Mouse (Mus musculus) midbrain, embryonic 11.5 days (tissue): ENCODE measurements at regions not wholly inside any gene's neighbourhood (a gene's known extent, or its start where the extent isn't known, plus 50 kb on each side); places are given as distances from the start of the nearest gene placed in this dataset.

Source experiments
- ATAC-seq: fragments of 200-750 bp; cut with Nextera tagmentation; 2 replicates; pipeline ENCODE4 v1.8.0; 2017; ENCODE audit warnings: moderate TSS enrichment, moderate library complexity; ENCODE audit not compliant: low FRiP score
- DNase-seq: peaks from one replicate; pipeline ENCODE4 v3.0.0; 2015; ENCODE audit warnings: low spot score; ENCODE audit errors: missing footprints
- H3K27ac ChIP-seq: fragments of 300-500 bp; sonication (generic); 2 replicates; pipeline ENCODE4 v1.5.1; 2014; ENCODE audit warnings: low read depth, low read length
- H3K27me3 ChIP-seq: fragments of 300-500 bp; sonication (generic); 2 replicates; pipeline ENCODE4 v1.6.1; 2014; ENCODE audit warnings: mild to moderate bottlenecking, low read length, moderate library complexity, mixed read lengths; ENCODE audit not compliant: control insufficient read depth, insufficient read depth
- H3K36me3 ChIP-seq: fragments of 300-500 bp; sonication (generic); 2 replicates; pipeline ENCODE4 v1.6.1; 2014; ENCODE audit warnings: mild to moderate bottlenecking, low read length, moderate library complexity, mixed read lengths; ENCODE audit not compliant: control insufficient read depth, insufficient read depth
- H3K4me1 ChIP-seq: fragments of 300-500 bp; sonication (generic); 2 replicates; pipeline ENCODE4 v1.6.1; 2014; ENCODE audit warnings: low read length; ENCODE audit not compliant: control insufficient read depth, insufficient read depth
- H3K4me2 ChIP-seq: fragments of 300-500 bp; sonication (generic); 2 replicates; pipeline ENCODE4 v1.6.1; 2014; ENCODE audit warnings: mild to moderate bottlenecking, moderate library complexity
- H3K4me3 ChIP-seq: fragments of 300-500 bp; sonication (generic); 2 replicates; pipeline ENCODE4 v1.5.1; 2014; ENCODE audit warnings: low read depth, low read length
- H3K9ac ChIP-seq: fragments of 300-500 bp; sonication (generic); 2 replicates; pipeline ENCODE4 v1.6.1; 2014; ENCODE audit warnings: low read length
- H3K9me3 ChIP-seq: fragments of 300-500 bp; sonication (generic); 2 replicates; pipeline ENCODE4 v1.6.1; 2016; ENCODE audit warnings: low read length; ENCODE audit not compliant: control insufficient read depth
- WGBS: fragments of 180-500 bp; shearing (Covaris S2); extraction: QIAGEN DNeasy Blood & Tissue Kit; methylation state at CpG from one replicate; pipeline ENCODE4 v1.1.7; 2014; 5-methylcytosine and 5-hydroxymethylcytosine counted together

GRCm38 (mm10) chr12:25871001-25871461 lies 544.0 kb downstream of the Rnf144a start:
- no peak overlapping the region for H3K4me2 ChIP-seq
- H3K9ac ChIP-seq, result no peak overlapping the region
- 57% methylated on average over 11 of the region's 11 CpGs for WGBS

DNA sequence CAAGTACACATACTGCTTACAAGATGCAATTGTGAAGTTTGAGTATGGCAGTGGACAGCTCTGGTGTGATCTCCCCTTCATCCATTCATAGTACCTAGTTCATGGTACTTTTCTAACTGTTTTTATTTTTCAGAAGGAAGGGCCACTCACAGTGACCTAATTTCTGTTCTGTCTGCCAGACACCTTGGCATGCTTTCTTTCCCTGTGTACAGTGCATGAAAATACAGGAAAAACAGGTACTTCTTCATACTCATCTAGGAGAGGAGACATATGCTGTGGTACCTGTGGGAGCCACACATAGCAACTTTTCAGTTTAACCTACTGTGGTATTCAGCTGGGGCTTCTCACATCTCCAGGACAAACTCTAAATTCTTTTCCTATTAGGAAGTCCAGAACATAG lies 545.2 kb downstream of the Rnf144a start:
- Histone ChIP-seq H3K27ac (no peak overlapping the region), H3K4me3 (no peak overlapping the region), H3K36me3 (no peaks in the 10 kb centered on the region), H3K27me3 (no peaks in the 10 kb centered on the region), H3K9ac (no peak overlapping the region), H3K9me3 (no peaks in the 10 kb centered on the region), H3K4me2 (no peak overlapping the region), H3K4me1 (no peaks in the 10 kb centered on the region)
- ATAC-seq (no peak), DNase-seq (no peak)

More at GRCm38 (mm10) chr12:25871001-25871461, 544.0 kb downstream of the Rnf144a start:
- Histone ChIP-seq H3K4me3 (no peak overlapping the region), H3K36me3 (no peaks in the 10 kb centered on the region), H3K4me1 (no peaks in the 10 kb centered on the region), H3K9me3 (no peaks in the 10 kb centered on the region), H3K27me3 (no peaks in the 10 kb centered on the region), H3K27ac (no peak overlapping the region)
- no peak for DNase-seq
- ATAC-seq, result peak; percentile 75

DNA sequence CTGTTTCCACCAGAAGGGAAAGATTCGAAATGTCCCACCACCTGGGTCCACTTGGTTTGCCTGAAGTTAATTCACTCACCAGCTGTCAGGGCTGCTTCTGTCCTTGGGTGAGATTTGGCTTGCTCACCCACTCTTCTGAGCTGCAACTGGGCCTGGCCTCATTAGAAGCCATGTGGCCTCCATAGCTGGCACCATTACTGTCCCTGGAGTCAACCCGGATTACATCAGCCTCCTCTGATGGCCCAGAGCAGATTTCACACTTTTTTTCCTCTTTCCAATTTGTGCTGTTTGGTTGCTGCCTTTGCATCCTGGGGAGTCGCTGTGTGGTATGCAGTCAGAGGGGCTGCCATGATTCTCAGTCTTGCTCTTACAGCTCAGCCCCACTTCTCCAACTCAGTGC lies 550.0 kb downstream of the Rnf144a start:
- DNase-seq, result no peak
- Histone ChIP-seq H3K9ac (no peak overlapping the region), H3K4me2 (no peak overlapping the region), H3K4me1 (no peaks in the 10 kb centered on the region), H3K4me3 (no peak overlapping the region), H3K36me3 (no peaks in the 10 kb centered on the region), H3K27ac (no peak overlapping the region), H3K27me3 (no peaks in the 10 kb centered on the region), H3K9me3 (no peaks in the 10 kb centered on the region)
- no peak for ATAC-seq
- WGBS, result 92% methylated on average over 3 of the region's 3 CpGs

DNA sequence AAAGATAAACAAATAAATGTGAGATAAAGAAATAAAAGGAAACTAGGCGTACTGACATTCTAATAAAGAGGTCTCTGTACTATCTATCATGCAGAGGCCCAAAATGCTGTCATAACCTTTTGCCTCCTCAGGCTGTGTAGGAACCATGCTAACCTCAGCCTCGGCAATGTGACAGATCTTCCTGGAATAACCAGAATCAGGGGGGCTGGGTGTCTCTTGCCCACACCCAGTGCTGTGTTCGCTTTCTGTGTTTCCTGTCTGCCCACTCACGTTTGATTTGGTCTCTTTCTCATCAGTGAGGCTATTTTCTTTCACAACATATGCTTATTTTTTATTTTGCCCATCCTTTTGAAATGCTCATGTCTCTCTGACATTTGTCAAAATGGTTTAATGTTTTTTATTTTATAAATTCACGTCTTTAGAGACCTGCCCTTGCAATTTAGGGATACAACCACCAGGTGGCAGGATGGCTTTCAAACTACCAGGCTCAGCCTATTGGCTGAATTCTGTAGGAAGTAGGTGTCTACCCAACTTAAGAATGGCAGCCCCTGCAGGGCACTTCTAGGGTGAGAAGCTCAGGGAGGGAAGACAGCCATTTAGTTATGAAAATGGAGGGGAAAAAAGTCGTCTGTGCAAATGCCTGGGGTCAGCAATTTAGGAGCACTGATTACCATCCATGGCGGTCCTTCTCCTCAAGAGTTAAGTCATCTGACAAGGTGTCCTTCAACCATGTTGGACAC lies 550.8 kb downstream of the Rnf144a start:
- WGBS, result 73% methylated on average over 7 of the region's 7 CpGs
- Histone ChIP-seq H3K36me3 (no peaks in the 10 kb centered on the region), H3K4me2 (no peak overlapping the region), H3K27me3 (no peaks in the 10 kb centered on the region), H3K9ac (no peak overlapping the region), H3K9me3 (no peaks in the 10 kb centered on the region), H3K4me1 (no peaks in the 10 kb centered on the region), H3K4me3 (no peak overlapping the region), H3K27ac (no peak overlapping the region)
- ATAC-seq (no peak), DNase-seq (no peak)

GRCm38 (mm10) chr12:25861100-25861499 lies 554.0 kb downstream of the Rnf144a start:
- no peaks in the 10 kb centered on the region for H3K36me3 ChIP-seq
- no peak overlapping the region for H3K4me3 ChIP-seq
- no peaks in the 10 kb centered on the region for H3K9me3 ChIP-seq
- ATAC-seq (no peak), DNase-seq (no peak)
- no peak overlapping the region for H3K27ac ChIP-seq
- no peaks in the 10 kb centered on the region for H3K27me3 ChIP-seq
- 92% methylated on average over 3 of the region's 3 CpGs for WGBS
- no peak overlapping the region for H3K4me2 ChIP-seq
- no peak overlapping the region for H3K9ac ChIP-seq
- no peaks in the 10 kb centered on the region for H3K4me1 ChIP-seq

DNA sequence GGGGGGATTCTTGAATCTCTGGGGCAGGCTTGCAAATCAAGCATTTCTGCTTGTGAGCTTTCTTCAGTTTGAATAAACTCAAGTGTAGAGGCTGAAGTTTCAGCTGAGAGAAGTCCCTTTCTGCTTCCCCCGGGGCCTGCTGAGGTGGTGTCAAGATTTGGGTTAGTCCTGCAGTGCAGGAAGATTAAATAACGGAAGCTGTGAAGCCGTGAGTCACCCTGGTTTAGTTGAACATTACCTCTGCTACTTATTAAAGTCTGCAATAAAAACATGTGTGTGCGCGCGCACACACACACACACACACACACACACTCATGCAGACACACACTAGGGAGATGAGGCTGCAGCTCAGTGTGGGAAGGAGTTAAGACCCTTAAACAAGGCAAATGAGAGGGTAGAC lies 556.7 kb downstream of the Rnf144a start:
- 81% methylated on average over 6 of the region's 6 CpGs for WGBS
- no peak overlapping the region for H3K27ac ChIP-seq
- no peak for DNase-seq

DNA sequence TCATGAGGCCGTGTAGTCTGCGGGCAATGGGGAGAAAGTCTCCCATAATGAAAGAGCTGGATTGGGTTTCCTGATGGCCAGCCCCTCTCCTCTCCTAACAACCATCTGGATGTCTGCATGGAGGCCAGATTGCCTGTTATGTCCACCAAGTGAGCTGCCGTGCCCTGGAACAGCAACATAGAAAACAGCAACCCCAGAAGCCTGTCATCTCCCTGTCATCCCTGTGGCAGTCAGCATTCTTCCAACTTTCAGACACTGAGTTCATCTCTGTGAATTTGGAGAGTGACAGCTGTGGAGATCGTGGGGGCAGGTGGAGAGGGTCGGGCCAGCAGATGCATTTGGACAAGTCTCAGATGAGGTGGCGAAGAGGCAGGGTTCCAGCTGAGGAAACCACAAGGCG lies 585.0 kb downstream of the Rnf144a start:
- Histone ChIP-seq H3K9me3 (no peaks in the 10 kb centered on the region), H3K9ac (no peak overlapping the region; the same call in 1 of the 2 replicates), H3K27ac (no peak overlapping the region), H3K4me1 (peaks cover 6% of the 10 kb centered on the region), H3K4me2 (no peak overlapping the region), H3K36me3 (no peaks in the 10 kb centered on the region), H3K4me3 (no peak overlapping the region), H3K27me3 (no peaks in the 10 kb centered on the region)
- DNase-seq (no peak), ATAC-seq (no peak)
- WGBS, result 75% methylated on average over 7 of the region's 7 CpGs

More for the DNA sequence above, 556.7 kb downstream of the Rnf144a start:
- no peak for ATAC-seq
- no peak overlapping the region for H3K4me2 ChIP-seq
- no peak overlapping the region for H3K9ac ChIP-seq
- H3K36me3 ChIP-seq, result no peaks in the 10 kb centered on the region
- no peaks in the 10 kb centered on the region for H3K9me3 ChIP-seq
- H3K4me1 ChIP-seq, result no peaks in the 10 kb centered on the region
- H3K4me3 ChIP-seq, result no peak overlapping the region
- no peaks in the 10 kb centered on the region for H3K27me3 ChIP-seq

GRCm38 (mm10) chr12:25827961-25828360 lies 587.1 kb downstream of the Rnf144a start:
- Histone ChIP-seq H3K4me2 (no peak overlapping the region), H3K4me3 (no peak overlapping the region), H3K9ac (no peak overlapping the region), H3K36me3 (no peaks in the 10 kb centered on the region), H3K9me3 (no peaks in the 10 kb centered on the region), H3K27ac (no peak overlapping the region), H3K27me3 (no peaks in the 10 kb centered on the region), H3K4me1 (peaks cover 6% of the 10 kb centered on the region)
- DNase-seq, result no peak
- 82% methylated on average over 2 of the region's 2 CpGs for WGBS
- ATAC-seq, result no peak

GRCm38 (mm10) chr12:25826928-25827327 lies 588.1 kb downstream of the Rnf144a start:
- Histone ChIP-seq H3K9ac (no peak overlapping the region), H3K4me3 (no peak overlapping the region), H3K4me2 (no peak overlapping the region), H3K36me3 (no peaks in the 10 kb centered on the region), H3K4me1 (peaks cover 6% of the 10 kb centered on the region), H3K27ac (no peak overlapping the region), H3K9me3 (no peaks in the 10 kb centered on the region), H3K27me3 (no peaks in the 10 kb centered on the region)
- ATAC-seq (no peak), DNase-seq (peak; percentile 86)
- WGBS, result 30% methylated on average over 3 of the region's 3 CpGs
